In the genomic region with DNA sequence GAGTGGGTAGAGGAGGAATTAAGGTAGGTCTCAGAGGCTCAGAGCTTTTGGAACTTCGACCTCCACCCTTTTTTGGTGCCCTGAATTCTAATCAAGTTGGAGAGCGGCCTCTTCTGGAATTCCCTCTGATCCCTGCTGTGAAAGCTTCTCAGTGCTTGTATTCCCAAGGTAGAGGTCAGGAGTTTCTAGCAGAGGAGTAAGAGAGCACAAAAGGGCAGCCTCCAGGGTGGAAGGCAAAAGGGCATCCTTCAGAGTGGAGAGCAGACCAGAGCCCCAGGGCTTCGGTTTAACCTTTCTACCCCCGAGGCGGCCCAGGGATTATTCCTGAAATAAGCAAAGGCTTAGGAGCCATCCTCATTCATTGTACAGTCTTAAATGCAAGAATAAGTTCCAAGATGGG, we compare ENCODE assay signal across 15 mouse cellular contexts. TPM values are rescaled to one million over a fixed set of nuclear protein-coding genes. Genes with fewer than 3 reads are reported as not detected.
DNase-seq lines count a peak whose midpoint lies in the region; ATAC-seq and TF ChIP-seq lines count a peak whose summit lies in the region.
"Had no signal": no experiment of that assay in that cellular context is flagged by ENCODE, and none has a peak within 500 bp of the region (broad histone marks: within the 10 kb centered on the region; RNA-seq: fewer than 3 reads in every experiment).

No protein-coding gene starts in this region.

- WGBS in heart, embryonic 12.5 days, result 34% methylated on average over 5 of the region's 5 CpGs

- no peak for TF ChIP-seq CTCF in layer of hippocampus, adult 2 months (conservative IDR thresholded peaks at IDR 0.05)

- no peak overlapping the region for H3K4me3 ChIP-seq in heart, embryonic 12.5 days
- H3K4me3 ChIP-seq in layer of hippocampus, adult 2 months, result no peak overlapping the region
- H3K4me3 ChIP-seq in ES-E14 (ENCODE audit: insufficient read depth in 1 of 2, low read depth in 1 of 2, low read length in 2 of 2, poor library complexity in 1 of 2, severe bottlenecking in 1 of 2), result no peak overlapping the region; a peak in 1 of 4 replicates
- H3K4me3 ChIP-seq: lung, embryonic 15.5 days; myocyte had no signal

- 0 out of 2 replicates have a peak overlapping the region, but pooled peaks have one; percentile 35 for H3K9ac ChIP-seq in heart, embryonic 12.5 days
- H3K9ac ChIP-seq in ES-E14 (ENCODE audit: insufficient read depth, low read depth, low read length, poor library complexity, severe bottlenecking), result no peak overlapping the region; the same call in 1 of the 2 replicates
- H3K9ac ChIP-seq: lung, embryonic 15.5 days had no signal

- peaks cover 12% of the 10 kb centered on the region for H3K36me3 ChIP-seq in heart, embryonic 12.5 days
- no peaks in the 10 kb centered on the region for H3K36me3 ChIP-seq in ES-E14 (ENCODE audit: control insufficient read depth, insufficient read depth, low read length, poor library complexity, severe bottlenecking)

- no peaks in the 10 kb centered on the region for H3K27me3 ChIP-seq in heart, embryonic 12.5 days (replicated peaks)
- H3K27me3 ChIP-seq: lung, embryonic 15.5 days; Patski had no signal

- DNase-seq in heart, postnatal 10 days, result no peak
- DNase-seq in layer of hippocampus, adult 2 months (ENCODE audit: low spot score in 2 of 2), result no peak
- no peak for DNase-seq in layer of hippocampus, postnatal 14 days (ENCODE audit: low spot score in 2 of 2)
- peak; percentile 71 for DNase-seq in ES-E14 (ENCODE audit: low read depth, low spot score)
- DNase-seq in embryo, embryonic 9.5 days (ENCODE audit: extremely low spot score), result peak; percentile 18
- DNase-seq: cerebellum, postnatal 36 days; gastrocnemius, postnatal 14 days; right cerebral cortex, adult 18-20 months; spleen, adult 18-20 months; thymus, postnatal 14 days had no signal

- H3K27ac ChIP-seq in heart, embryonic 12.5 days (ENCODE audit: poor library complexity, severe bottlenecking), result no peak overlapping the region
- peak overlapping the region; percentile 79 for H3K27ac ChIP-seq in layer of hippocampus, adult 2 months
- peak overlapping the region; percentile 77; the same call in 1 of the 2 replicates for H3K27ac ChIP-seq in ES-E14 (ENCODE audit: insufficient read depth, low read depth, low read length, poor library complexity, severe bottlenecking)
- H3K27ac ChIP-seq: lung, embryonic 15.5 days had no signal

- H3K4me1 ChIP-seq in heart, embryonic 12.5 days (replicated peaks), result peaks cover 22% of the 10 kb centered on the region
- H3K4me1 ChIP-seq in ES-E14 (ENCODE audit: control insufficient read depth in 2 of 2, insufficient read depth in 2 of 2, low read length in 2 of 2, poor library complexity in 1 of 2), result peaks cover 12 to 20% of the 10 kb centered on the region in 2 experiments

- intact Hi-C loops in heart, postnatal 10 days (cut with DNase I), result loop anchor here (5.0 kb wide), 1 partner anchor 43 kb away; no protein-coding TSS in a partner anchor

- no peaks in the 10 kb centered on the region for H3K9me3 ChIP-seq in heart, embryonic 12.5 days (replicated peaks)
- H3K9me3 ChIP-seq in ES-E14 (ENCODE audit: control insufficient read depth, insufficient read depth, low read depth, low read length), result no peaks in the 10 kb centered on the region
- H3K9me3 ChIP-seq: lung, embryonic 15.5 days had no signal

- in situ Hi-C loops in ES-E14 (cut with MboI; ENCODE audit: low sequenced_read_pairs in 2 of 2, unreplicated experiment in 2 of 2), result no loop called here

- H3K4me2 ChIP-seq in heart, embryonic 12.5 days, result no peak overlapping the region
- H3K4me2 ChIP-seq: lung, embryonic 15.5 days had no signal

- ATAC-seq in heart, embryonic 12.5 days (ENCODE audit: insufficient number of reproducible peaks, low FRiP score), result no peak
- ATAC-seq in megakaryocyte-erythroid progenitor cell, adult 5-6 weeks (replicated peaks; ENCODE audit: low FRiP score, low TSS enrichment, poor library complexity, severe bottlenecking), result no peak
- ATAC-seq: Patski had no signal

TF ChIP-seq in ES-E14, 5 proteins besides CTCF, POLR2A, EP300 and RAD21:
- TF ChIP-seq MAFK (IDR thresholded peaks at IDR 0.05; ENCODE audit: insufficient read depth, low read depth, low read length), result no peak
- TF ChIP-seq HCFC1 (IDR thresholded peaks at IDR 0.05; ENCODE audit: borderline replicate concordance, insufficient read depth, low read length), result no peak
- TF ChIP-seq CHD2 (IDR thresholded peaks at IDR 0.05; ENCODE audit: low read depth, low read length), result no peak
- TF ChIP-seq ZC3H11A (IDR thresholded peaks at IDR 0.05; ENCODE audit: borderline replicate concordance, low read depth, low read length), result no peak
- no peak for TF ChIP-seq ZNF384 (IDR thresholded peaks at IDR 0.05; ENCODE audit: low read depth, low read length)
TF ChIP-seq in ES-E14: peak in this region for 0.

RNA-seq across cellular contexts. Expression of a gene that starts 16.6 kb away (rescaled TPM):
- 188 and 189 TPM in 2 replicates for polyA plus RNA-seq in heart, embryonic 12.5 days (2016; fragmentation: Nextera tagmentation; extraction: Ambion mirVana)
- total RNA-seq in heart, postnatal 10 days (2021), result 100 to 1,000 TPM; 187 to 196 TPM
- 100 to 1,000 TPM; 444 to 448 TPM for total RNA-seq in layer of hippocampus, adult 2 months (2021)
- total RNA-seq in layer of hippocampus, postnatal 14 days (2021), result 100 to 1,000 TPM; 376 to 400 TPM
- 57.5 and 78.4 TPM in 2 replicates for total RNA-seq in ES-E14 (2012; rRNA removed)
- total RNA-seq in megakaryocyte-erythroid progenitor cell, adult 5-6 weeks (2014; fragmentation: Nextera tagmentation), result 188 and 260 TPM in 2 replicates
- 170 and 288 TPM in 2 replicates for total RNA-seq in megakaryocyte-erythroid progenitor cell, adult 5-6 weeks (2017)

RNA-seq across cellular contexts. Expression of a gene that starts 47.0 kb away (rescaled TPM):
- 72.2 and 76.5 TPM in 2 replicates for polyA plus RNA-seq in heart, embryonic 12.5 days (2016; fragmentation: Nextera tagmentation; extraction: Ambion mirVana)
- total RNA-seq in heart, postnatal 10 days (2021), result 10 to 100 TPM; 20.7 to 25.4 TPM
- total RNA-seq in layer of hippocampus, adult 2 months (2021), result 10 to 100 TPM; 38.3 to 48.1 TPM
- total RNA-seq in layer of hippocampus, postnatal 14 days (2021), result 10 to 100 TPM; 38.0 to 41.7 TPM
- 192 and 348 TPM in 2 replicates for total RNA-seq in ES-E14 (2012; rRNA removed)
- total RNA-seq in megakaryocyte-erythroid progenitor cell, adult 5-6 weeks (2014; fragmentation: Nextera tagmentation), result 92.8 and 130 TPM in 2 replicates
- 43.7 and 60.1 TPM in 2 replicates for total RNA-seq in megakaryocyte-erythroid progenitor cell, adult 5-6 weeks (2017)

Comparison
In these comparisons a context has a peak if more than half of its experiments do, and no peak if none do; other contexts are left out.
1. DNase-seq: peak in ES-E14 (single experiment) and embryo, embryonic 9.5 days (single experiment); none in heart, postnatal 10 days (0 of 2), layer of hippocampus, adult 2 months (0 of 2) and layer of hippocampus, postnatal 14 days (0 of 2).